Mouse (Mus musculus) gonadal fat pad, adult 2 months (tissue): Measurements from ENCODE around the gene Hand1. TPM values are rescaled to one million over a fixed set of nuclear protein-coding genes. Genes with fewer than 3 reads are reported as not detected.

Experiments
- DNase-seq: peaks from one replicate; pipeline ENCODE4 v3.0.0-alpha.2; 2012; ENCODE audit warnings: low read depth
- polyA plus RNA-seq: library from polyadenylated mRNA; depleted of rRNA; stranded (reverse); fragments of >200 nt; gene quantifications from 2 replicates; pipeline ENCODE4 v1.2.3, GENCODE M21; 2012; rRNA removed

Hand1 gene
- polyA plus RNA-seq, 1 experiment, result not detected

- DNase-seq, result no peak
These were observed 30.1 kb downstream of the Hand1 start for GRCm38 (mm10) chr11:57802511-57802870.

GRCm38 (mm10) chr11:57801766-57802510, 30.7 kb downstream of the Hand1 start:
- no peak for DNase-seq

GRCm38 (mm10) chr11:57800971-57801765, 31.4 kb downstream of the Hand1 start, which contains the start of gene Sap30l:
Gene Sap30l, plus strand, starts transcription at chr11:57801637.
- no peak for DNase-seq

DNA sequence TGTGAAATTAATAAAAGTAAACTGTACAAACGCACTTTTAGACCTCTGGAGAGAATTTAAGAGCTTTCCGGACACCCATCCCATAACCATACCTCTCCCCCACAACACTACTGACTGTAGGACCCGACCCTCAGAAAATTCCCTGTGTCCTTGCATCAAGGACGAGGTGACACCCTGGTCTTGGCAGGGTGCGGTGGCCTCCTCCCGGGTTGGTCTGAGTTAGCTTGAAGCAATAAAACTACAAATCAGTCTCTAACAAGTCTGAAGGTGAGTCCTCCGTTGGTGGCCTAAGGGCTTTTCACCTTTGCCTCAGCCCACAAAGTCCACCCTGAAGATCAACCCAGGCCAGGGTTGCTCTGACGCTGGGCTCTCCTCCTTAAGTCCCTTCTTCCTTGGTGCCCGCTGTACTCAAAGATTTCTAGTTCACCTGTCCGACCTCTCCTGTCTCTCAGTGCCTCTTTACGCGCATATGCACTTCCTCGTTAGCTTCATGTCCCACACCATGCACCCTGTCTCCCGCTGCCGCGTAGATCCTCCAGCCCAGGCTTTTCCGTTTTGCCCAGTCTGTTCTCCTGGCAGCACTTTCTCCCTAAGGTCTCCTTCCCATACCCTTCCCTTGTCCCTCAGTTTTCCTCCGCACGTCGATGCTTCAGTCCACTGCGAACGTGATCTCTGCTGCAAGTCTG, 32.2 kb downstream of the Hand1 start:
- DNase-seq, result no peak

DNA sequence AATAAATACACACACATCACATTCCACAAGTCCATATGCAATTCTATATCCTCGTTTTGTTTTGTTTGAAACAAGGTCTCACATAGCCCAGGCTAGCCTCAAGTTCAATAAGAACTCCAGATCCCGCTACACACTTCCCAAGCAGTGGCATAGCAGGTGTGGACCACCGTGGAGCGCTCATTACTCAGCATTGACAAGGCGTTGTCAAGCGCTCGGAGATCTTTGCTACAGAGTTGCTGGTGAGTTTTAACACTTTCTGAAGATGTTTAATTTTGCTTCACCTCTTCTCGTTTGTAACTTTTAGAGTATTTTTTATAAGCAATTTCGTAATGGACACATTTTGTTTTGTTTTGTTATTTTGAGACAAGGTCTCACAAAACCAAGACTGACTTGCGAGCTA, 33.2 kb downstream of the Hand1 start:
- no peak for DNase-seq

GRCm38 (mm10) chr11:57797828-57798227, 34.8 kb downstream of the Hand1 start:
- DNase-seq, result no peak

DNA sequence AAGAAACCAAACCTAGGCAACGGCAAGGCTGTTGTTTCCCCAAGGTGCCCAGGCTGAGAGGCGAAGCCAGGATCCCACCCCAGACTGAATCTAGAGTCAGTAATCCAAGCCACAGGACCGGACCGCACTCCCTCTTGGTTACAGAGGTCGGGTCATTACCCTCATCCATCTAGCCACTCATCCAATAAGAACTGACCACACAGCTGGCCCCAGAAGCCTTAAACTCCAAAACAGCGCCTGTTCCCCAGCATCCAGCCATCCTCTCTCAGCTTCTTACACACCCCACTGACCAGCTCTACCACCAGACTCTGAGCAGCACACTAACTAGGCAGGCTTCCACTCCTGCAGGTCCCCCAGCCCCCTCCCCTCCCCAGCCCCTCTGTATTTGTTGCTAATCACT, 37.5 kb downstream of the Hand1 start:
- no peak for DNase-seq

DNA sequence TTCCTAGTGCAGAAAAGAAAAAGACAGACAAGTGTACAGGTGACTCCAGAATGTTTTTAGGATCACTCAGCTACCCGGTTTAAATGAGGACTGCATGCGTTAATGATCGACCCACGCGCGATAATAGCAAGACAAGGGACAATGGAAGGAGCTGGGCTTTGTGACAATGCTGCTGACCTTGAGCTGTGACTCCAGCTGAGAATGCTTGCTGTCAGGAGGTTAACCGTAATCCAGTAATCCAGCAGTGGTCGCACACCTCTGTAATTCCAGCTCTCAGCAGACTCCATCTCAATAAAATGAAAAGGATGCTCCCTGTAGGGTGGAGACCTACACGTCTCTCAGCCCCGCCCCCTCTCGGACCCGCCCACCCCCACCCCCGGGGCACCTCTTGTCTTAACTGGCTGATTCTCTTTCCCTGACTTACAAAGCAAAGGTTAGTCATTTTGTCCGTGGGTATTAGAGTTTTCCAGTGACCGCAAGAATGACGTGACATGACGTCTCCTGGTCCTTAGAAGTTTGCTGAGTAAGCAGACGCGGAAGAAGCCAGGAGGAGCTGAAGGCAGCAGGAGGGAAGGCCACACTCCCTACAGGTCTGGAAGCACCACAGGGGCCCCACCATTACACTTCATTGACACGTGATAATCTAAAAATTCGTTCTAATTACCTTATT, 41.6 kb downstream of the Hand1 start:
- DNase-seq, result no peak

- no peak for DNase-seq
These were observed 44.7 kb downstream of the Hand1 start for GRCm38 (mm10) chr11:57787913-57788312.

- no peak for DNase-seq
These were observed 45.8 kb downstream of the Hand1 start for GRCm38 (mm10) chr11:57786616-57787418.

GRCm38 (mm10) chr11:57779824-57780223, 52.8 kb downstream of the Hand1 start:
- no peak for DNase-seq

Other genes starting within 250 kb of the Hand1 start
- 31.9 and 32.3 TPM in 2 replicates for gene Galnt10, start 187.4 kb downstream of the Hand1 start, polyA plus RNA-seq
- gene Sap30l, start 31.2 kb downstream of the Hand1 start, polyA plus RNA-seq, result 19.4 and 22.7 TPM in 2 replicates
- gene Larp1, start 176.2 kb upstream of the Hand1 start, polyA plus RNA-seq, result 43.0 and 56.5 TPM in 2 replicates